Mouse (Mus musculus) inflammation-experienced regulatory T-cells, adult 6 months (primary cell): ENCODE data around the gene Gm11983. TPM values are rescaled to one million over a fixed set of nuclear protein-coding genes. Genes with fewer than 3 reads are reported as not detected.
"Not testable (repeated sequence)": the region's sequence is repeated elsewhere in the genome, so short reads cannot be mapped to it uniquely, and the experiment has no call there.

ENCODE experiments used
- ATAC-seq: one replicate; pipeline ENCODE4 v1.8.0; 2017
- polyA plus RNA-seq, 3 experiments: library from polyadenylated mRNA; unstranded; fragments of 100-300 nt; shearing (Covaris generic); gene quantifications; one replicate each; pipeline ENCODE4 v1.2.1; 2017

Gm11983 gene
- not detected for polyA plus RNA-seq

- no peak for ATAC-seq
Observed at GRCm38 (mm10) chr11:6837554-6837953, at the start of gene Gm11983. Gm11983 (minus strand) TSS chr11:6837654.

- ATAC-seq, result not testable (repeated sequence)
Observed at GRCm38 (mm10) chr11:6883045-6883444, 45.6 kb upstream of the Gm11983 start.

GRCm38 (mm10) chr11:6881614-6882013 is 44.2 kb upstream of the Gm11983 start:
- no peak for ATAC-seq

GRCm38 (mm10) chr11:6877740-6878139 is 40.3 kb upstream of the Gm11983 start:
- ATAC-seq, result no peak

GRCm38 (mm10) chr11:6870947-6871346 is 33.5 kb upstream of the Gm11983 start:
- ATAC-seq, result no peak

GRCm38 (mm10) chr11:6865536-6865935 is 28.1 kb upstream of the Gm11983 start:
- ATAC-seq, result no peak

- no peak for ATAC-seq
Observed at GRCm38 (mm10) chr11:6862185-6862584, 24.7 kb upstream of the Gm11983 start.

- no peak for ATAC-seq
Observed at GRCm38 (mm10) chr11:6859898-6860858, 22.7 kb upstream of the Gm11983 start.

GRCm38 (mm10) chr11:6859096-6859495 is 21.6 kb upstream of the Gm11983 start:
- ATAC-seq, result no peak

GRCm38 (mm10) chr11:6855942-6856341 is 18.5 kb upstream of the Gm11983 start:
- ATAC-seq, result no peak

- not testable (repeated sequence) for ATAC-seq
Observed at GRCm38 (mm10) chr11:6853366-6853765, 15.9 kb upstream of the Gm11983 start.

- ATAC-seq, result no peak
Observed at GRCm38 (mm10) chr11:6843831-6844230, 6.4 kb upstream of the Gm11983 start.

GRCm38 (mm10) chr11:6842160-6842559 is 4.7 kb upstream of the Gm11983 start:
- no peak for ATAC-seq

- ATAC-seq, result no peak
Observed at GRCm38 (mm10) chr11:6840775-6841174, 3.3 kb upstream of the Gm11983 start.

- no peak for ATAC-seq
Observed at GRCm38 (mm10) chr11:6834636-6835035, 2.8 kb downstream of the Gm11983 start.

- no peak for ATAC-seq
Observed at GRCm38 (mm10) chr11:6833731-6834130, 3.7 kb downstream of the Gm11983 start.

GRCm38 (mm10) chr11:6831931-6832330 is 5.5 kb downstream of the Gm11983 start:
- ATAC-seq, result no peak

GRCm38 (mm10) chr11:6828196-6828595 is 9.3 kb downstream of the Gm11983 start:
- no peak for ATAC-seq

- no peak for ATAC-seq
Observed at GRCm38 (mm10) chr11:6826157-6826556, 11.3 kb downstream of the Gm11983 start.

GRCm38 (mm10) chr11:6823176-6823575 is 14.3 kb downstream of the Gm11983 start:
- ATAC-seq, result no peak

GRCm38 (mm10) chr11:6814486-6814885 is 23.0 kb downstream of the Gm11983 start:
- no peak for ATAC-seq

GRCm38 (mm10) chr11:6802879-6803278 is 34.6 kb downstream of the Gm11983 start:
- ATAC-seq, result not testable (repeated sequence)

- no peak for ATAC-seq
Observed at GRCm38 (mm10) chr11:6790690-6791089, 46.8 kb downstream of the Gm11983 start.
